Mouse (Mus musculus): ENCODE results near the gene Cdca5.

DNA sequence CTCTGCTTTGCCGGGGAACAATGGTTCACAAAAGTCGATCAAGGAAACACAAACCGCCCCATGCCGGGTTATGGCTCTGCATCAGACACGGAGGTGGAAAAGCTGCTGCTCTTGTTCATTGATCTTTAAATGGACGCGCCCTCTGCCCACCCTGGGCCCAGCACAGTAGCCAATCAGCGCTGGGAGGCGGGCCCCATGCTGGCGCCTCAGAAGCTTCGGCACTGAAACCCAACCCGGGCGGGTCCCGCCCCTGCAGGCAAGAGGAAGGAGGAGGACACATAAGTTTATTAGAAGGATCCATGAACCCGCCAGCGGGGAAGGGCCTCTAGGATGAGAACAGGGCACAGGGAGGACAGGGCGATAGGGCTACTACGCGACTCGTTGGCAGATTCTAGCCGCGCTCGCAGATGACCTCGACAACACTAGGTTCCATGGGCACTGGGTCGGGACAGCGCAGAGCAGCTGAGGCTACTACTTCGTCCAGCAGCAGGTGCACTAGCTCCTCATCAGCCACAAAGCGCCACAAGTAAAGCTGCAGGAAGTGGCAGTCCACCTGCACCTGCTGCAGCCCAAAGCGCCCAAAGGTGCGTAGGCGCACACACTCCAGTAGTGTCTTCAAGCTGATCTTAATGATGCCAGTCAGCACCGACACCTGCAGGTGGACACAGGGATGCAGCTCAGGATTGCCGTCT lies 16.9 kb upstream of the Cdca5 start, which contains the start of gene Tm7sf2:
- TF ChIP-seq CTCF (IDR thresholded peaks at IDR 0.05; ENCODE audit: low read depth, low read length) (no peak), GATA2 (IDR thresholded peaks at IDR 0.05; ENCODE audit: borderline replicate concordance, low read depth, low read length) (no peak), TAL1 (conservative IDR thresholded peaks at IDR 0.05; ENCODE audit: low read depth, low read length) (no peak)
